Mouse (Mus musculus): Measurements from ENCODE around the gene Ccdc24. TPM values are rescaled to one million over a fixed set of nuclear protein-coding genes. Genes with fewer than 3 reads are reported as not detected.

Gene Ccdc24
- polyA plus RNA-seq, 1 experiment, result 137 TPM

GRCm38 (mm10) chr4:117908834-117909453, 36.6 kb upstream of the Ccdc24 start:
- H3K4me3 ChIP-seq (ENCODE audit: control insufficient read depth, low read depth, low read length), result no peak overlapping the region
- H3K4me1 ChIP-seq (ENCODE audit: control insufficient read depth, insufficient read depth, low read length), result peaks cover 2% of the 10 kb centered on the region; the same call in 1 of the 2 replicates
- no peak overlapping the region for H3K27ac ChIP-seq (ENCODE audit: control insufficient read depth, insufficient read depth, low read depth, low read length)
- no peak for TF ChIP-seq CTCF (IDR thresholded peaks at IDR 0.05; ENCODE audit: control insufficient read depth, insufficient read depth, insufficient replicate concordance, low read depth, low read length)
- TF ChIP-seq POLR2A (IDR thresholded peaks at IDR 0.05; ENCODE audit: control insufficient read depth, low read depth, low read length), result no peak
- no peaks in the 10 kb centered on the region for H3K27me3 ChIP-seq (ENCODE audit: control insufficient read depth, insufficient read depth, low read length)
- H3K36me3 ChIP-seq (ENCODE audit: control insufficient read depth, insufficient read depth, low read length), result peaks cover 3% of the 10 kb centered on the region; the same call in 1 of the 2 replicates

- no peaks in the 10 kb centered on the region for H3K27me3 ChIP-seq (ENCODE audit: control insufficient read depth, insufficient read depth, low read length)
- no peak overlapping the region for H3K27ac ChIP-seq (ENCODE audit: control insufficient read depth, insufficient read depth, low read depth, low read length)
- H3K36me3 ChIP-seq (ENCODE audit: control insufficient read depth, insufficient read depth, low read length), result peaks cover 3% of the 10 kb centered on the region; the same call in 1 of the 2 replicates
- peaks cover 2% of the 10 kb centered on the region; the same call in 1 of the 2 replicates for H3K4me1 ChIP-seq (ENCODE audit: control insufficient read depth, insufficient read depth, low read length)
- TF ChIP-seq POLR2A (IDR thresholded peaks at IDR 0.05; ENCODE audit: control insufficient read depth, low read depth, low read length) (no peak), CTCF (IDR thresholded peaks at IDR 0.05; ENCODE audit: control insufficient read depth, insufficient read depth, insufficient replicate concordance, low read depth, low read length) (no peak)
- peak overlapping the region; percentile 16; the same call in 1 of the 2 replicates for H3K4me3 ChIP-seq (ENCODE audit: control insufficient read depth, low read depth, low read length)
Observed at GRCm38 (mm10) chr4:117906196-117906595, 33.8 kb upstream of the Ccdc24 start.

- Histone ChIP-seq H3K27me3 (ENCODE audit: control insufficient read depth, insufficient read depth, low read length) (no peaks in the 10 kb centered on the region), H3K36me3 (ENCODE audit: control insufficient read depth, insufficient read depth, low read length) (peaks cover 4% of the 10 kb centered on the region; the same call in 1 of the 2 replicates), H3K4me3 (ENCODE audit: control insufficient read depth, low read depth, low read length) (peak overlapping the region; percentile 53), H3K4me1 (ENCODE audit: control insufficient read depth, insufficient read depth, low read length) (peaks cover 2% of the 10 kb centered on the region; the same call in 1 of the 2 replicates), H3K27ac (ENCODE audit: control insufficient read depth, insufficient read depth, low read depth, low read length) (no peak overlapping the region; the same call in 1 of the 2 replicates)
- TF ChIP-seq POLR2A (IDR thresholded peaks at IDR 0.05; ENCODE audit: control insufficient read depth, low read depth, low read length), result no peak
- no peak for TF ChIP-seq CTCF (IDR thresholded peaks at IDR 0.05; ENCODE audit: control insufficient read depth, insufficient read depth, insufficient replicate concordance, low read depth, low read length)
Observed at GRCm38 (mm10) chr4:117904761-117905160, 32.4 kb upstream of the Ccdc24 start.

GRCm38 (mm10) chr4:117904094-117904493, 31.7 kb upstream of the Ccdc24 start:
- H3K4me1 ChIP-seq (ENCODE audit: control insufficient read depth, insufficient read depth, low read length), result peaks cover 2% of the 10 kb centered on the region; the same call in 1 of the 2 replicates
- peaks cover 4% of the 10 kb centered on the region; the same call in 1 of the 2 replicates for H3K36me3 ChIP-seq (ENCODE audit: control insufficient read depth, insufficient read depth, low read length)
- no peak overlapping the region; the same call in 1 of the 2 replicates for H3K27ac ChIP-seq (ENCODE audit: control insufficient read depth, insufficient read depth, low read depth, low read length)
- no peaks in the 10 kb centered on the region for H3K27me3 ChIP-seq (ENCODE audit: control insufficient read depth, insufficient read depth, low read length)
- TF ChIP-seq CTCF (IDR thresholded peaks at IDR 0.05; ENCODE audit: control insufficient read depth, insufficient read depth, insufficient replicate concordance, low read depth, low read length) (no peak), POLR2A (IDR thresholded peaks at IDR 0.05; ENCODE audit: control insufficient read depth, low read depth, low read length) (no peak)
- peak overlapping the region; percentile 53 for H3K4me3 ChIP-seq (ENCODE audit: control insufficient read depth, low read depth, low read length)

- H3K36me3 ChIP-seq (ENCODE audit: control insufficient read depth, insufficient read depth, low read length), result peaks cover 3% of the 10 kb centered on the region; the same call in 1 of the 2 replicates
Observed at GRCm38 (mm10) chr4:117898111-117898510, 25.8 kb upstream of the Ccdc24 start.

GRCm38 (mm10) chr4:117896031-117896430, 23.7 kb upstream of the Ccdc24 start:
- H3K36me3 ChIP-seq (ENCODE audit: control insufficient read depth, insufficient read depth, low read length), result peaks cover 3% of the 10 kb centered on the region; the same call in 1 of the 2 replicates
- no peak for TF ChIP-seq CTCF (IDR thresholded peaks at IDR 0.05; ENCODE audit: control insufficient read depth, insufficient read depth, insufficient replicate concordance, low read depth, low read length)
- H3K4me1 ChIP-seq (ENCODE audit: control insufficient read depth, insufficient read depth, low read length), result peaks cover 6% of the 10 kb centered on the region
- H3K27me3 ChIP-seq (ENCODE audit: control insufficient read depth, insufficient read depth, low read length), result no peaks in the 10 kb centered on the region
- H3K27ac ChIP-seq (ENCODE audit: control insufficient read depth, insufficient read depth, low read depth, low read length), result no peak overlapping the region
- H3K4me3 ChIP-seq (ENCODE audit: control insufficient read depth, low read depth, low read length), result no peak overlapping the region

More at GRCm38 (mm10) chr4:117898111-117898510, 25.8 kb upstream of the Ccdc24 start:
- TF ChIP-seq CTCF (IDR thresholded peaks at IDR 0.05; ENCODE audit: control insufficient read depth, insufficient read depth, insufficient replicate concordance, low read depth, low read length), result no peak
- TF ChIP-seq POLR2A (IDR thresholded peaks at IDR 0.05; ENCODE audit: control insufficient read depth, low read depth, low read length), result no peak
- H3K27ac ChIP-seq (ENCODE audit: control insufficient read depth, insufficient read depth, low read depth, low read length), result no peak overlapping the region
- no peaks in the 10 kb centered on the region for H3K27me3 ChIP-seq (ENCODE audit: control insufficient read depth, insufficient read depth, low read length)
- H3K4me3 ChIP-seq (ENCODE audit: control insufficient read depth, low read depth, low read length), result no peak overlapping the region
- H3K4me1 ChIP-seq (ENCODE audit: control insufficient read depth, insufficient read depth, low read length), result no peaks in the 10 kb centered on the region

- H3K4me1 ChIP-seq (ENCODE audit: control insufficient read depth, insufficient read depth, low read length), result peaks cover 6% of the 10 kb centered on the region
- no peaks in the 10 kb centered on the region for H3K27me3 ChIP-seq (ENCODE audit: control insufficient read depth, insufficient read depth, low read length)
- TF ChIP-seq POLR2A (IDR thresholded peaks at IDR 0.05; ENCODE audit: control insufficient read depth, low read depth, low read length) (no peak), CTCF (IDR thresholded peaks at IDR 0.05; ENCODE audit: control insufficient read depth, insufficient read depth, insufficient replicate concordance, low read depth, low read length) (no peak)
- H3K4me3 ChIP-seq (ENCODE audit: control insufficient read depth, low read depth, low read length), result no peak overlapping the region
- H3K36me3 ChIP-seq (ENCODE audit: control insufficient read depth, insufficient read depth, low read length), result peaks cover 3% of the 10 kb centered on the region; the same call in 1 of the 2 replicates
- H3K27ac ChIP-seq (ENCODE audit: control insufficient read depth, insufficient read depth, low read depth, low read length), result no peak overlapping the region
Observed at GRCm38 (mm10) chr4:117895339-117895738, 23.0 kb upstream of the Ccdc24 start.
